Mouse (Mus musculus): ENCODE results near the gene Olfr930.

Gene Olfr930

DNA sequence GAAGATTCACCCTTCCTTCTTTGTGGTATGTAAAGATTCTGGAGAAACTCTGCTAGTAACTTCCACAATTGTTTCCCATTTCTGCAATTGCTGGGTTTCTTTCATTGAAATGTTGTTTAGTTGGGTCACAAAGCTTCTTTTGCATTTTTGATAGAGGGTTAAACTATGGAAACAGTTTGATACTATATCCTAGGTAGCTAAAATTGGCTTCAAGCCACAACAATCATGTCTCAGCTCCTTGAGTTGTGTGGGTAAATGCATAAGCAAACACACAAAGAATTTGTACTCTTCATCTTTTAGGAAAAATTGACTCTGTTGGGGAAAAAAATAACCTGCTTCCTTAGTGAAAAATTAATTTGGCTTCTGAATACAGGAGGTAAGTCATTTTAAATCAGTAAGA is at the start of gene Olfr930:
TSS of gene Olfr930 (plus strand) at position 301 of the 400 bp plus-strand sequence.
- no peak for DNase-seq (ENCODE audit: low read depth, low spot score)

DNA sequence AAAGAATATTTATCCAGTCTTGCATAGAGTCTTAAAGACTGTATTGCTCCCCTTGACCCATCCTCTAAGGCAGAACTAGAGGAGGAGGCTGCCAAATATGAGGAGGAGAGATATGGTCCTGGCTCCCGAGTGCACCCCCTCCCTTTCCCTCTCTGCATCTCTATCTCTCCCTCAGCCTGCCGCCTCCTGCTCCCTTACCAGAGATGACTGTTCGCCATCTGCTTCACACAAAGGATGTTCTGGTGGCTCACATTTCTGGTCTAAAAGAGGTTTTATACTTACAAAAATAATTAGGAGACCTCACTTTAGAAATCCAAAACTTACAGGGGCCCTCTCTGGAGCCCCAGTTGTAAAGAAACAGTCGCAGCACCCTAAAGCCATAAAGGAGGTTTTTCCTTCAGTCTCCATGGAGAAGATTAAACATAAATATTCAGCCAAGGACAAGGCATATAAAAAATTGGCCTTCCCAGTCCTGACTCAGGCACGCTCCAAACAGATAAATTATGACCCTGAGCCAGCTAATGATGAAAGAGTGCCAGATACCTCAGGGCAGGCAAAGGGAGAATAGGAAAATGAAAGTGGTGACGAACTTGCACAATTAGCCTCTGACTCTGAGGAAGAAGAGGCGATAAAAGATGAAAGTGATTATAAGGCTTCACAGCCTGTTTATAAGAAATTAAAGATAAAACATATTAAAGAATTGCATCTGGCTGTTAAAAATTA is 24.0 kb downstream of the Olfr930 start:
- DNase-seq (ENCODE audit: low read depth, low spot score), result no peak

DNA sequence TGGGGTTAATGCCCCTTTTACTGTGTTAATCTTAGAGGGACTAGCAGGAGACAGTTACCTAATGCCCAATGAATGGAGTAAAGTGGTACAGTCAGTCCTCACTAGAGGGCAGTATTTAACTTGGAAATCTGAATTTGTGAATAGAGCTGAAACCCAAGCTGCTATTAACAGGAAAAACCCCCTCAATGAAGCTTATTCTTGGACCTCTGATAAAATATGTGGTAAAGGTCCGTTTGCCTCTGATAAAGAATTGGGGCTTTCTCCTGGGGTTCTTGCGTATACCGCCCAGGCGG is 24.5 kb downstream of the Olfr930 start:
- DNase-seq (ENCODE audit: low read depth, low spot score), result no peak

DNA sequence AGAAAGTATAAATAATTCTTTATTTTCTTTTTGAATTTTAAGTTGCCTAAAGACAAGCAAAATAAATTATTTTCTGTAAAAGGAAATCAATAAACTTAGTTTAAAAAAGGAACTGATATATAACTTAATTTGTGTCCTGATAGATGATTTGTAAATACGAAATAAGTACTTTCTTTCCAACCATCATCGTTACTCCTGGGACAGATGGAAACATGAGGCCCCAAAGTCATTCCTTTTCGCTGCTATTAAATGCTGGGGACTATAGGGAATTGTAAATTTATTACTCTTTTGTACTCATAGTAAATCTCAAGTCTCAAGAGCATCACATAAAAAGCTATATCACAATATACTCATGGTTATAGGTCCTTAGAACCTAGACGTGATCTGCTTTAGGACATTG is 42.4 kb downstream of the Olfr930 start, which contains the start of gene Olfr933:
TSS of gene Olfr933 (plus strand) at position 301 of the 400 bp plus-strand sequence.
- no peak for DNase-seq (ENCODE audit: low read depth, low spot score)
